Mouse (Mus musculus) T-helper 1 cell (primary cell): Measurements from ENCODE around the gene Capn15.

Experiments used
- in situ Hi-C: fragments of 300-600 bp; cut with MboI, MseI; formaldehyde crosslinking; loops from one replicate; pipeline ENCODE4 v1.15.1; 2025; ENCODE audit warnings: high pct_unique_total_duplicates

Capn15 gene

DNA sequence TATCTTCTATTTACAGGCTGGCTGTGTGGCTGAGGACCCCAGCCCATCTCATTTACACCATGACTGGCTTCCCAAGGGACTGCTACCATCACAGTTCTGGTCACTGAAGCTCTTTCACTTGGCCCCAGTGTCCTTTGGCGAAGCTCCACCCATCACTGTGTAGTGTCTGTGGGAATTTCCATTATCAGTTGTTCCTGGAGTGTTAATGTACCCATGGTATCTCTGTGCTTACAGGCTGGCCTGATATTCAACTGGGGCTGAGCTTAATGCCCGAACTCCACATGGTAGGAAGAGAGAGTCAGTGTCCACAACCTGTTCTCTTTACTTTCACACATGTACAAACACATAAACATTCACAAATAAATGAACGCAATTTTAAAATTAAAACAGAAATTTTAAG, 7.9 kb upstream of the Capn15 start:
- in situ Hi-C loops = no loop called here

DNA sequence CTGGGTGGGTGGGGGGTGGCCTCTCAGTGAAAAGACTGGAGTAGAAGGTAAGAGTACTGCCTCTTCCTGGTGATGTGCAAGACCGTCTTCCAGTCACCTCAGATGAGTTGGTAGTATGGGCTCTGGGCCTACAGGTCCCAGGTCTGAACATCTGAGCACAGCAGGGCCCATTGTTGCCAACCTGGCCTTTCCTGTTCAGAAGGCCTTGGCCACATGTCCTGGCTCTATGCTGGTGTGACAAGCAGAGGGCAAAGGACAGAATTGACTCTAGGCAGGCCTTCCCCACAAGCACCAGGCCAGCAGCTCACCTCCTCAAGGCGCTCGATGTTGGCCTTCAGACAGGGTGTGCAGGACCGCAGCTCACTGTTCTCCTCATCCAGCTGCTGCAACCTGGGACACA, 6.7 kb upstream of the Capn15 start:
- in situ Hi-C loops = no loop called here

DNA sequence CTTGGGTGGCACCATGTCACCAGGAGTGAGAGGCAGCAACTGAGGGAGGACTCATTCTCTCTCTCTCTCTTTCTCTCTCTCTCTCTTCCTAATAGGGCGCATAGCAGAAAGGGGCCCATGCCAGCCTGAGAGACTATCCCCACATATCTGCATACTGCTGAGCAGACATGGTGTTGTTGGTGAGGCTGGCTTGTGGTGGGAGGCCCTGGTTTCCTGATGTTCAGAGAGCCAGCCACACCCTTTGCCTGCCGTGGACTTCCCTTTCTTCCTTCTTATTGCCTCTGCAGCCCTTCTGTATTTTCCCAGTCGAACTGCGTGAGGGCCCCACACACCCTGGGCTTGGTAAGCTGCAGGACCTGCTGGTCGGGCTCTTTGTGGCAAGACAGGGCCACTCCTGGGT, 4.7 kb upstream of the Capn15 start:
- in situ Hi-C loops = no loop called here

DNA sequence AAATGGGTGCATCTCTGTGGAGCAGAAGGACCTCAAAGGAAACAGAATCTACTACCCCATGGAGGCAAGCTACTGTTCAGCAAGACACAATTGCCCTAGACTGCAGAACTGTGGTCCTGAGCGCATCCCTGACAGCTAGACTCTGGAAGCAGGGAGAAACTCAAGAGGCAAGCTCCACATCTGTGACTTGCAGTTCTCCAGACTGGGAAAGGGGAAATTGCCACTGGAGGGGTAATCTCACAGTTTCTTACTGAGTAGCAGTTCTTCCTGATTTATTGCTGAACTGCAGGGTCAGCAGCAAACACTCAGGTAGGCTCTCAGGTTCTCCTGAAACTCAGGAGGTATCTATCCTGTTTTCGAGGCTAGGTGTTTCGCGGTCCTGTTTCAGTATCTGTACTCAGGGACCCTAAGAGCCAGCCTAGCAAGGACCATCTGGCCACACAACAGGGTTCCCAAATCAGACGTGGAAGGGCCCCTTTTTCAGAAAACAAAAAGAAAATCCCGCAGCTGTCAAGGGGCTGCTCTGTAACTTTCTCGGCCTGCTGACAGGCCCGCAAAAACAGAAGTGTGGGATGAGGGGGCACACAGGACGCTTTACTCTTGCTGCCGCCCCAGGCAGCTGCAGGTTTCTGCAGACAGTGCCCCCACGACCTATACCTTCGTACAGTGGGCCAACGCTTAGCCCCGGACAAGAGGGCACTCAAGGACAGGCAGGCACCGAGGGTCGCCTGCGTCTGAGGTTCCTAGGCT, 865 bp downstream of the Capn15 start:
- in situ Hi-C loops = no loop called here

DNA sequence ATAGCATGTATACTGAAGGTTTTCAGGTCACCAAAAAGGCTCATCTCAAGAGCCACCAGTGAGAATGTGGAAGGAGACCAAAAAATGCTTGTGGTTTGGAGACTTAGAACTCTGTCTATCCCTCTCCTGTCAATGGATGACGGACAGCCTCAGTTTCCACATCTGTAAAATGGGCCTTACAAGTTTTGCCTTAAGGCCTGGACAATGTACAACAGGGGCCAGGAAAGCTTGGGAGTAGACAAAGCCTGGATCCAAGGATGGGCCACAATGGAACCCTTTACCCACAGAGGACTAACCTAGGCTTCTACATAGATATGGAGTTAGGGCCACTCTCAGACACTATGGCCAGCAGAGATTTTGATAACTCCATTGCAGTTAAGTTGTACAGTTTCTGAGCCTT, 1.5 kb downstream of the Capn15 start:
- in situ Hi-C loops = no loop called here

DNA sequence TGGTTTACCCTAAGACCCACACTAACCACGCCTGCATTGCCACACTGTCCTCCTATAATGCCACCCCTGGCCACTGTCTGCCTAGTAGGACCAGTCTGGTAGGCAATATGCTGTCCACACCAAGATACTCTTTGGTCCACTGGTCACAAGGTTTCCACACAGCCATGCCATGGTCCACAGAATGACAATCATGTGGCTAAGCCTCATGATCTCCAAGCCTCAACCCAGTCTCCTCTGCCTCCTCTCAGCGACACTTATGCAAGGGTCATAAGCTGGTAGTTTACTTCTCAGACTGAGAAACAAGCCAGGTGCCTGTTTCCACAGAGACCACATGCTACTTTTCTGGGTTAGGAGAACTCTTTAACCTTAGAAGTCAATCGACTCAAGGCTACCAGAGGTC, 2.7 kb downstream of the Capn15 start:
- in situ Hi-C loops = no loop called here

DNA sequence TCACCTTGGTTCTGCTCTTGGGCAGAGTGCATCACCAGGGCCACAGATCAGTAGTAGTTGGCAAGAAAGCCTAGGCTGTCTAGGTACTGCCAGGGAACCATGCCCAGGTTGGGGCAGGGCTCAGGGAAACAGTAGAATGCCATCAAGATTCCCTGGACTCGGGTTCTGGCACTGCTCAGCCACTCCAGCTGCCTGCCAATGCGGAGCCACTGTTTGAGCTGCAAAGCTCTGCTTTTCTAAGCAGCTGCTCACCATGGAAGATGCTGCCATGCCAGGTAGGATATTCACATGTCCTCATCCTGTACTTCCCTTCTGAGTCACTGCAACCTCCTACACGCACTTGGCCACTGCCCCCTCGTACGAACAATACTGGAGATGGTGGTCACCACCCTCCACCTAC, 4.7 kb downstream of the Capn15 start:
- in situ Hi-C loops = no loop called here

DNA sequence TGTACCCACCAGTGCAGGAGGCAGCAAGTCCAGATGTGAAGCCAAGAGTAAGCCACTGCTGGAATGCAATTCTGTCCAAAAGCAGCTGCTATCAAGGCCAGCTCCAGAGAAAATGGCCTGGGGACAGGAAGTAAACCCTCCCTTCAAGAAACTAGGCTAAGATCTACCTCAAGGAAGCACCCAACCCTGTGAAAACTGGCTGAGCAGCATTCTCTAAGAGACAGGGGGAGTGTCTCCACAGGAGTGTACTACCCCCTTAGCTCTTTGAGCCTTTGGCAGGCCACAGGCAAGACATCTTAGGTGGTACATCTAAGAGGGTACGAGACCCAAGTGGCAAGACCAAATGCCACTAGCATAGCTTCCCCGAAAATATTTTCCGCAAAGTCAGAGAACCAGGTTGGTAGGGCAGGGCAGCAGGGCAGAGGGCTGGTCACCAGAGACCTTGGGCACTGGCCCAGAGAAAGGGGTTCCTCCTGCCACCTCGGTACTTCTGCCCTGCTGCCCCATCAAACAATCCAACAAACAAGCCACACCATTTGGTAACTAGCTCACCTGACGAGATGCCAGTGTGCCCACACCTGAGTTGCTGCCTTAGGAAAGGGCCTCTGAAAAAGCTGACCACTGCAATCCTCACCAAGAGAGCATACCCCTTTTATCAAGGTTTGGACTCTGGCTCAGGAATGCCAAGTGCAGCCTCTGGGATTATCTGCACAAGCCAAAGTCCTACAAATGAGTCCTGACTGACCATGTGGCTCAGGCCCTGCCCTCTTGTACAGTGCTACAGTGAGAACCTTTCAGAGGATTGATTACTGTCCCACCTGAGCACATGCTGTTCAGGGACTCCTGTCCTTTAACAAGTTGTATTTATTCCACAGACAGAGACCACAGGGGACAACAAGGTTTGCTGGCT, 5.5 kb downstream of the Capn15 start:
- in situ Hi-C loops = no loop called here

DNA sequence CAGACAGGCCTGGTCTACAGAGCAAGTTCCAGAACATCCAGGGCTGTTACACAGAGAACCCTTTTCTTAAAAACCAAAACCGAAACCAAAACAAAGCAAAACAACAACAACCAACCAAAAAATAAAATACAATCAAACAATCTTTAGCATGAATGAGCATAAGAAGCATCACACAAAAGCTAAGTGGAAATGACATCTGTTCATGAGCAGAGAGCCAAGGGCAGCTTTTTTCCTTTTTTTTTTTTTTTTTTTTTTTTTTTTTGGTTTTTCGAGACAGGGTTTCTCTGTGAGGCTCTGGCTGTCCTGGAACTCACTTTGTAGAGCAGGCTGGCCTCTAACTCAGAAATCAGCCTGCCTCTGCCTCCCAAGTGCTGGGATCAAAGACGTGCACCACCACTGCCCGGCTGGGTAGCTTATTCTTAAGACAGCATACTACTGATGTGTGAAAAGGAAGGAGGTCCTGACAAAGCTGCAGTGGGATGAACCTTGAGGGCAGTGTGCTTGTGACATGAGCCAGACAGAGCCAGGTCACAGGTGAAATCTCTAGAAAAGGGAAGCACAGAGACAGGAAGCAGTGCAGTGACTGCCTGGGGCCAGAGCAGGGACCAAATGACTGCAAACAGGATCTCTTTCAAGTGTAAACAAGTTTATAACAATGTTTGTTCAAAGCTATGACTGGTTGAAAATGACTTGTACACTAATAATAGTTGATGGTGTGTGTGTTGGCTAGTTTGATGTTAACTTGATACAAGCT, 14.5 kb downstream of the Capn15 start:
- in situ Hi-C loops = no loop called here

DNA sequence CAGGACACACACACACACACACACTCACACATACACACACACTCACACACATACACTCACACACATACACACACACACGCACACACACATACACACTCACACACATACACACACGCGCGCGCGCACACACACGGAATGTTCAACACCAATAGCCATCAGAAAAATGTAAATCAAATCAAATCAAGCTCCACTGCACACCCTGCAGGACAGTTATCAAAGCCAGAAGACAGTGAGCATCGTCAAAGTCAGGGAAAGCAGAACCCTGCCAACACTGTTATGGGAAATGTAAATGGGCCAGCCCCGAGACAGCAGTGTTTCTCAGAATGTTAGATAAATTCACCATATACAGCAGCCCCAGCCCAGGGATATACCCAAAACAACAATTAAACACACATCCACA, 15.1 kb downstream of the Capn15 start:
- in situ Hi-C loops = no loop called here

DNA sequence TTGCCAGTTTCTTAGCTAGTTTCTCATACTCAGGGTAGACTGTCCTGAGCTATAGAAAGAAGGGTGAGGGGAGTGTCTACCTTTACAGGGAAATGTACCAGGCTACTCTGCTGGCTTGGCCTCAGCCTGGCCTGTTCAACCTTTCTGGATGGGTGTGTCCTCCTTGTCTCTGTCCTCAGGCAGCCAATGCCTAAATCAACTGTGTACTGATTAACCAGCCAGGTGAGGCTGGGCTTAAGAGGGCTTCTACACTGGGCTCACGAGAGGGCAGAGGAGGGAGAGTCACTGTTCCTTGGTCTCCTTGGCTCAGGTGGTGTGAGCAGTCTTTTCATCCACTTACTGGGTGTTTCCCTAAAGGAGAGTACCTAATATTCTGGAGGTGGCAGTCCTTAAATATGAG, 17.4 kb downstream of the Capn15 start:
- in situ Hi-C loops = no loop called here

DNA sequence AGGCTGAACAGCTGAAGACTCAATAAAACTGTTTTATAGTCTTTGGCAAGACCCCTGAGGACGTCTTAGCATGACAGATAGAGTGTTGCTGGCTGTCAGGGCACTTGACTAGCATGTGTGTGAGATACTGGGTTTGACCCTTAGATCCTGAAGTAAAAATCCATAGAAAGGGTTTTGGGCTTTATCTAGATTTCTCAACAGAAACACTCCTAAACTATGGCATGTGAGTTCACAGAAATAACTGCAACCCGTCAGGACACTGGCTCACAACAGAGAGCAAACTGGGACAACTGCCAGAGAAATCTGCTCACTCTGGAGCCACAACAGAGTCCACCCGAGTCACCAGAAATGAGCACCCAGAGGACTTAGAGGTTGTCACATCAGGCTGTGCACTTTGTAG, 17.9 kb downstream of the Capn15 start:
- in situ Hi-C loops = no loop called here

DNA sequence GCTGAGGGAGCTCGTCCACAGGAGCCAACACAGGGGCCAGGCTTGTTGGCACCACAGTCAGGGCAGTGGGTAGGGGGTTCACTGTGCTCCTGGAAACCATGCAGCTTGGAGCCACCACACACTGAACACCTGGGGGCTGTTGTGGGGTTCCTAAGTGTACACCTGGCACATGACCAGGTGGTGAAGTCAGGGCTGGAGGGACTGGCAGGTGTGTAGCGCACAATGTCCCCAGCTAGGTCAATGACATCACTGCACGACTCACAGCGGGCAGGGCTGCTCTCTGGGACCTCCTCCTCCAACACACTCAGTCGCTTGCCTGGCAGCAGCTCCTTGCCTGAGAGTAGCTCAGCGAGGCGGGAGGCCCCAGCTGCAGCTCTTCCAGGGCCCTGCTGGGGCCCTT, 21.3 kb downstream of the Capn15 start:
- in situ Hi-C loops = no loop called here

DNA sequence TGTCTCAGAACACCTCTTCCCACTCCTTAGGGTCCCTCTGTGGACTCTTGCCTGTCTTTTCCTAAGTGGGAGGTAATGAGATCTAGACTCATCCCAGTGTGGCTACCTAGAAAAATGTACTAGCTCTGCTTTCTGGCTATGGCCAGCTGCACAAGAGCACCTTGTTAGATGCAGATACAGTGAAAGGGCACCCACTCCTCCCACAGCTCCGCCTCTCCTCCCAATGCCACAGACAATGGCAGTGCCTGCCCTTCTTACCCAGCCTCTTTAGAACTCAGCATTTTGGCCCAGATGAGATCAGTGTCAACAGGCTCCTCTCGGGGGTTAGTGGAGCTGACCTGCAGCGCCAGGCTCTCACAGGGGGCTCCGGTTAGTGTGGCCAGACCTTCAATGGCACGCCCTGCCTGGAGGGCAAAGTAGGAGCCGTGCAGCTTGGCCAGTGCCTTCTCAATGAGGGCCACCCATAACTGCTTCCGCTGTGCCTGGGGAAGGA, 23.1 kb downstream of the Capn15 start:
- in situ Hi-C loops = no loop called here

DNA sequence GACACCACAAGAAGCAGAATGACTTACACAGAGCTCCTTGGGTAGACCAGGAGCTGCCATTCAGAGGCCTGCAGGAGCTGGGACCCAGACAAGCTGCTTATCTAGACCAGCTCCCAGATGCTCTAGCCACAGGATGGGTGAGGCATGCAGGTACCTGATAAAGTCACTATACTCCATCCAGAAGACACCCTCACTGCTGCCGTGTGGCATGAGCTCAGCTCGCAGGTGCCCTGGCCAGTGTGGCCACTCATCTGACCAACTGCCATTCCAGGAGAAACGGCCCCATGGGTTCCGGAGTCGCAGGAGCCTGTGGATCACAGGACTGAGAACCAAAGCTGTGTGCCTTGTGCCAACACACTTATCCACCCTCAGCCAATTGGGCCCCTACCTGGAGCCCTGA, 24.0 kb downstream of the Capn15 start:
- in situ Hi-C loops = no loop called here

DNA sequence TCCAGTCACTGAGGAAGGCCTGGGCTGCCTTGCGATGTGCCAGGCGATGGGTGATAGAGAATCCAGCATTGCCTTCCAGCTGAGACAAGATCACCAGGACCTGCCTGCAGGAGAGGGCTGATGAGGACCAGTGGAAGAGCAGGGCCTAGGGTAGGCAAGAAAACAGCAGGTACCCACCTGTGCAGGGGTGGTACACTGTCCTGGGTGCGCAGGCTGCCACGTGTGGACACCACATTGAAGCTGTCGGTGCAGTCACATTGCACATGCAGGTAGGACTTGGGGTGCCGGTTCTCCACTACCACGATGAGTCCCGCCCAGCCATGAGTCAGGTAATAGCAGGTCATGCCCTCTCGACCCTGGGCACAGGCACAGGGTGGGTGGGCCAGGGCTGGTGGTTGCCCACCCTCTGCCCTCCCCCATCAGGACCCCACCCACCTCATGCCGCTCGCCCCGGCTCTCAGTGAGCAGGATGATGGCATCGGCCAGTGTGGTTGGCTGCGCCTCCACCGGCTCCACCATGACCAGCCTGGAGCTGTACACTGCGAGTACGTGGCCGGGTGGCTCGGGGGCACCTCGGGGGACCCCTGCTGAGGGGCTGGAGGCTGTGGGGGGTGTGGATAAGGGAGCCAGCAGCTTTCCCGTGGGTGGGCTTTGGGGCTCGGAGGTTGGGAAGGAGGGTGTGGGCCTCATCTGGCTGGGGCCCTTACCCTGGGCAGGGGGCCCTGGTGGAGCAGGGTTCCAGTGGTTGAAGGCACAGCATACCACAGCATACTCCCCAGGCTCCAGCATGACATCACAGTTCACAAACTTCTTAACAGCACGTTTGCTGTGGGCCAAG, 25.7 kb downstream of the Capn15 start:
- in situ Hi-C loops = no loop called here

DNA sequence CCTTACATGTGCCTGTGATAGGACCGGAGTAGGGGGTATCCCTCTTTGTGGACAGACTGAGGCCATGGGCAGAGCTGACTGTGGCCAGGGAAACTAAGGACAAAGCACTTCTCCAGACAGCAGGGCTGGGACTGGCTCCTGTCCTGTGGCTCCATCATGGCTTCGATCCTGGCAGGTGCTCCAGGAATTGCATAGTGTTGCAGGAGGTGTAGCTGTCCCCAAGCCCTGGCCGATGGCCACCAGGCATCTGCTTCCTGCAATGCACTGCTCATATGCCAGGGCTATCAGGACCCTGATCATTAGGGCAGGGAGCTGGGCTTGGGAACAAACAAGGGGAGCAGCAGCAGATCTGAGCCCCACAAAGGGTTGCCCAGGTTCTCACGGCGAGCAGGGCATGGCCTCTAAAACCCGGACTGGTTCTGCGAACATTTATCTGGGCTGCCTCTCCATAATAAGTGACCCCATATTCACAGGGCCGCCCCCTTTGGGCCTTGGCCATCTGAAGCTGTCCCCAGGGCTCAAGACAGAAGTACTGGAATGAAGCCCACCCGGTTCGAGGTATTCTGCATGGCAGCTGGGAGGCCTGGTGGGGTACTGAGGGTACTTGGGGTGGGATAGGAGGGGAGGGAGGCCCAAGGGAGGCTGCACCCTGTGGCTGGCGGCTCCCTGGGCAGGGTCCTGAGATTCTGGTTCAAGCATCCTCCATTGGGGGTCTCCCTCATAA, 26.7 kb downstream of the Capn15 start:
- in situ Hi-C loops = no loop called here

DNA sequence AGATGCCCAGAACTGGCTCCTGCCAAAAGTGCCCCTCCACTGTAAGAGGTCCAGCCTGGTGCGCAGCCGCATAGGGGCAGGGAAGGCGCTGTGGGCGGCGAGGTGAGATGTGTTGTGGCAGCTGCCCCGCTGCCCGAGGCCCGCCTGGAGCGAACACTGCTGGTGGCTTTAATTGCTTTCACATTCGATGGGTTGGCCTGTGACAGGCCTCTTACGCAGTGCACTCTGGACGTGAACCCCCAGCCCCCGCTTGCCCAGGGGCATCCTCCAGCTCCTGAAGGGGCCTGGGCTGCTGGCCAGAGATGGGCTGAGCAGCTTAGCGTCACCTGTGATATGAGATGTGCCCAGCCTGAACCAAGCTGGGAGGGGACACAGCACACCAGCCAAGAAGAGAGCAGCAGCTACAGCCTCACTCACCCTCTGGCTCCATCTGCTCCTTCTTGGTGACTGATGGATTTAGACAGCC, 28.0 kb downstream of the Capn15 start:
- in situ Hi-C loops = no loop called here

DNA sequence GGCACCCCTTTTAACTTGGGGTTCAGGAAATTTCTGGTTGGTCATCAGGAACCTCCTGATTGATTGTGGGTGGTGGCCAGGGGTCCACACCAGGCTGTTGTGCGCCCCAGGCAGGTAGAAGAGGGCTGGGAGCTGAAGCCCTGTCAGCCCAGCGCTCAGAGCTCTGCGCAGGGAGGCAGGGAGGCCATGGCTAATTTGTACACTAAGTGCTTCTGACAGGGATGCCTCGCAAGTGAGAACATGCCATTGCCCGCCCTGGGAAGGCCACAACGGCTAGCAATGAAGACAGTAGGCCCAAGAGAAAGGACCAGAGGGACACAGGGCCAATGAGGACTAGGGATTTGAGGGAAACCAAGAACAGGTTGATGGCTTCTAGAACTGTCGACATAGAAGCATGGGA, 29.0 kb downstream of the Capn15 start:
- in situ Hi-C loops = no loop called here

DNA sequence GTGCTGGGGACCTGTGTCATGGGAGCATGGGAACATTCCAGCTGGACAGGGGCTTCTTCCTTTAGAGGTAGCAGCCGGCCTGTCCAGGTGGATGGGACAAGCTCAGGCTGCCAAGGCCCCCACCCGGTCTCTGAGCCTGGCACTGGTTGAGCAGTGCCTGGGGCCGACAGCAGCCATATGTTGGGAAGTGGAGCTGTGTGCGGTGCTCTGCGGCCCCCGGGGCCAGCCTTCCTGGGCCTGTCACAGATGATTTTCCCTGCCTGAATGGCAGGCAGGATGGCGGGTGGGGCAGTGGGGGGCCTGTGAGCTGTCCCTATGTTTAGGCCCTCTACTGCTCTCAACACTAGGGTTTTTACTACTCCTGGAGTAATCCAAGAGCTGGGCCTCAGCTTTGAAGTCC, 29.4 kb downstream of the Capn15 start:
- in situ Hi-C loops = no loop called here

DNA sequence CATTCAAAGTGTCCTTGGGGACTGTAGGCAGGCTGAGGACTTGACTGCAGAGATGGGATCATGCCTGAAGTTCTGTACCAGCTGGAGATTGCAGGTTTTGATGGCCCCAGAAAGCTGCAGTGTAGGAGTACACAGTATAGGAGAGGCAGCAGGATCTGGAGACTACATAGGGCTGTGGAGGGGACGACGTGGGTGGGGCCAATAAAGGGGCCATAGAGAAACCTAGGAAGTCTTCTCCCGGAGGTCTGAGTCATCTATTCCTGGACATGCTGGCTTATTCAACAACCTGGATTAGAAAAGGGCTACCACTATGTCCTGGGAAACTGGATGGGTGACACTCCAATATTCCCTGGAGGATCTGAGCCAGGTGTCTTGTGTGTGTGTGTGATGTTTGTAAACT, 29.9 kb downstream of the Capn15 start:
- in situ Hi-C loops = no loop called here
